Mouse (Mus musculus): ENCODE measurements around the gene Atg2b.
A peak's percentile ranks its signal among the peaks of the same experiment; 100 is the strongest.

Atg2b gene

GRCm38 (mm10) chr12:105683933-105684901, 794 bp downstream of the Atg2b start, which contains the start of gene Gskip:
TSS of gene Gskip (plus strand) at chr12:105684829.
- no peak for DNase-seq (ENCODE audit: low read depth, low spot score)

- no peak for DNase-seq (ENCODE audit: low read depth, low spot score)
Measured at GRCm38 (mm10) chr12:105678762-105679161, 6.2 kb downstream of the Atg2b start.

- DNase-seq (ENCODE audit: low read depth, low spot score) = no peak
Measured at GRCm38 (mm10) chr12:105678211-105678610, 6.8 kb downstream of the Atg2b start.

GRCm38 (mm10) chr12:105676274-105676673, 8.7 kb downstream of the Atg2b start:
- no peak for DNase-seq (ENCODE audit: low read depth, low spot score)

DNA sequence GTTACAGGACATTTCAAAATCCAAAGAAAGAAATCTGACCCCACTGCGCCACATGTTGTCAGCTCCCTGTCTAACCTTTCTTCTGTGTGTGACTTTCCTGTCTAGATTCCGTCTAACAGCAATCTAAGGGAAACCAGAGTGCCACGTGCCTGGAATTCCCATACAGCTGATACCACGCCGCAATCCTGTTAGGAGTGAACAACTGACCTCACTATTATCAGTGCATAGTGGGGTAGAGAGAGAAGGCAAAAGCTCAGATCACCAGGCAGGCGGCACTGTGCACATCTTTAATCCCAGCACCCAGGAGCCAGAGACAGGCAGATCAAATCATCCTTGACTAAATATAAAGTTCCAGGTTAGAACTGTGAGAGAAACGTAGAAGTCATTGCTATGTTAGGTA, 29.2 kb downstream of the Atg2b start:
- DNase-seq (ENCODE audit: low read depth, low spot score) = no peak

DNA sequence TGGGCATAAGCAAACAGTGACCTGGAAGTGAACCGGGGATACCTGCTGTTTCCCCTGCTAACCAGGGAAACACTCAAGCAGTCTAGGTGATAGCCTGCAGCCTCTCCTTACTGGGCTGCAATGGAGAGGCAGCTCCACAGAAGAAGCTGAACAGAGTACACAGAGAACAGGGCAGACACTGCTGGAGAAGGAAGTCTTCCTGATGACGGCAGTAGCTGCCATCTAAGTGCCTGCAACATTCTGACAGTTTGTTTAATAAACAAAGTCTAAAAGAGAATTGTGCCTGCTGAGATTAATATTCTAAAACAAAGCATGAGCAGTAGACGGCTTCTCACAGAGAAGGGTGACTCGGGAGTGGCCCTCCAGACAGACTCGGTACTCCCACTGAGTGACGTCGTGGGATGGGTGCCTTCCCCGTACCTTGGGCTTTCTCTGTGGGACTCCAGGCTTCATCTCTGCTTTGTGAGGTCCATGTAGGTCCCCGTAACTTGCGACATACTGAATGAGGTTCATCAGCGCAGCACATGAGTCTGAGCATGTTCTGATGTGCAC, 42.2 kb downstream of the Atg2b start:
- no peak for DNase-seq (ENCODE audit: low read depth, low spot score)

GRCm38 (mm10) chr12:105637554-105637953, 47.5 kb downstream of the Atg2b start:
- no peak for DNase-seq (ENCODE audit: low read depth, low spot score)

DNA sequence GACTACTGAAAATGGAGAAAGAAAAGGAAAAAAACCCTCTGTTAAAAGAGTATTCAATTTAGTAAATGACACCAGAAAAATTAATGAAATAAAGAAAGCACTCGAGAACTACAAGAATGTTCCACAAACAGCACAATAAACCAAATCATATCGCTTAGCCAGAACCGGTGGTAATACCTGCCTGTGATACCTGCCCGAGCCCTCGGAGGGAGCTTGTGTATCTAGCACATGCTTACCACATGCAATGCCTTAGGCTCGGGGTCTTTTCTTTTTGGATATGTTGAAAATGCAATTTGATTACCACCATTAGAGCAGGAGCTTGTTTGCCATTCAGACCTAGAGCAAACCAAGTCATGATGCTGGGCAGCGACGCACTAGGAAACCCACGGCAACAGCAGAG, 48.5 kb downstream of the Atg2b start:
- no peak for DNase-seq (ENCODE audit: low read depth, low spot score)

DNA sequence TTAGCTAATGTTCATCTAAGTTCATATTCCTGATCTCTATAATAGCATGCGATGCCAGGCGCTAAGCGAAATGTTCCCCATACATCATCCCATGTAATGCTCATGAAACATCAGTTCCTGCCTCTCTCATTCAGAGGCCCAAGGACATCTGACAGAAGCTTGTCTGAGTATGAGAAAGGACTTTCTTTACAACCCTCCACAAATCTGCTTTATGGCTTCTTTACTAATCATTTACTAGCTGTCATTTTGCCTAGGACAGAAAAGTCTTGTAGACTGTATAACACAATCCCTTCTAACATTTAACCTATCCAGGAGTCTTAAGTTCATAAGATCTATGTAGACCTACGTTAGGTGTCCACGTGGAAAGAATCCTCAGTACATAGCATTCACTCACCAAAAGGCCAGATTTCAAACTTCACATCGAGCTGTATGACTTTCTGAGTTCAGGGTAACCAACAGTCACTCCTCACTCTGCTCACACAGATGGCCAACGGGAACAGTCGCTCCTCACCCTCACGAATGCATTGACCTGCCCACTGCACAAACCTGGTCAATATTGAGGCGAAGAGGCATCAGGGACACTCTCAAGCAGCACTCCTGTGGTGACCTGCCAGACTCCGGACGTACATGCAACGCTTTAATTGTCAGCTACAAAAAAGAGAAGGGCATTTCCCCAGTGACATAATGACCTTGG, 50.5 kb downstream of the Atg2b start:
- DNase-seq (ENCODE audit: low read depth, low spot score) = no peak

GRCm38 (mm10) chr12:105625798-105626197, 59.2 kb downstream of the Atg2b start:
- peak; percentile 43 for DNase-seq (ENCODE audit: low read depth, low spot score)

- DNase-seq (ENCODE audit: low read depth, low spot score) = no peak
Measured at GRCm38 (mm10) chr12:105622981-105623539, 62.0 kb downstream of the Atg2b start.

DNA sequence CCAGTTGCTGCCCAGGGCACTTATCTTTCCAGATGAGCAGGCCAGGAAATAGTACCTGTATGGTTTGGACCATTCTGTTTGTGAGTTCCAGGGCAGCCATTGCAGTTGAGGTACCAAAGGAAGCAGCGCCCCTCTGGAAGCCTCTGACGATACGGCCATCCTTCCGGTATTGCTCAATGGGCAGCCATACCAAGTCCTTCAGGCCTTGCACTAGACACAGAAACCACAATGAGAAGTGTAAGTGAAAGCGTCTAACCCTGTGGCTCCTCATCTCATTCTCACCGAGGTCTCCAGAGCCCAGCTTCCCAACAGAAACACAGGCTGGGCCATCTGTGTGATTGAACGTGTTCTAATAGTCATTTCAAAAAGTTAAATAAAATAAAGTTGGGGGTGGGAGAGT, 63.0 kb downstream of the Atg2b start:
- no peak for DNase-seq (ENCODE audit: low read depth, low spot score)

GRCm38 (mm10) chr12:105613559-105613958, 71.5 kb downstream of the Atg2b start:
- peak; percentile 21 for DNase-seq (ENCODE audit: low read depth, low spot score)

DNA sequence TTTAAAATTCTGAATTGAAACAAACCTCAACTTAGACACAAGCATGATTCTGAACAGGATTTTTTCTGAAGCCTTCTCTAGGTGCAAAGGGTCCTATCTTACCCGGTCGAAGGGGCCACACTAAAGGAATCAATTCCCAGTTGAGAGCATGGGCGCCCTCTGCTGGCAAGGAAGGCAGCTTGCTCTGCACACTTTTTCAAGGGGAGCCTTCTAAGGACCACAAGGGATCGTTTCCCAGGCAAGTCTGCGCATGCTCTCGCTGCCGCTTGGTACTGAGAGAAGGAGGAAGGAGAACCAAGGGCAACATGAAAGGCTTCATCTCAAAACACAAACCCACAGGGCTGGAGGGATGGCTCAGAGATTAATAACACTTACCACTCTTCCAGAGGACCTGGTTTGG, 73.3 kb downstream of the Atg2b start:
- DNase-seq (ENCODE audit: low read depth, low spot score) = peak; percentile 54

GRCm38 (mm10) chr12:105611045-105611444, 74.0 kb downstream of the Atg2b start:
- no peak for DNase-seq (ENCODE audit: low read depth, low spot score)

DNA sequence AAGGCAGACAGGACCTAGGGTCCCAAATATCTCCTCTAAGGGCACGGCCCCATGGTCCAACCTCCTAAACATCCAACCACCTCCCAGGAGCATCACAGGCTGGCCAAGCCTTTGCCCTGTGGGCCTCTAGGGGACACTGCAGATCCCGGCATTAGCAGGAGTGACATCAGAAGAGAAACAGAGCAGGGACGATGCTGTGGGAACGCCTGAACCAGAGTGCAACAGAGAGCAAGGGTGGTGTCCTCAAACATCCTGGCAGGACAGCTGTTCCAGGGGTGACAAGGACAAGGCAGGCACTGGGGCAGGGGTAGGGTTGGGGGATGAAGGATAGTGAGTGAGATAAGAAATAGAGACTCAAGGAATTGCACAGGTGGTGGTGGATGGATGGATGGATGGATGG, 78.1 kb downstream of the Atg2b start:
- no peak for DNase-seq (ENCODE audit: low read depth, low spot score)

- DNase-seq (ENCODE audit: low read depth, low spot score) = no peak
Measured at GRCm38 (mm10) chr12:105605212-105605611, 79.8 kb downstream of the Atg2b start.

- DNase-seq (ENCODE audit: low read depth, low spot score) = no peak
Measured at GRCm38 (mm10) chr12:105603904-105604303, 81.1 kb downstream of the Atg2b start.

DNA sequence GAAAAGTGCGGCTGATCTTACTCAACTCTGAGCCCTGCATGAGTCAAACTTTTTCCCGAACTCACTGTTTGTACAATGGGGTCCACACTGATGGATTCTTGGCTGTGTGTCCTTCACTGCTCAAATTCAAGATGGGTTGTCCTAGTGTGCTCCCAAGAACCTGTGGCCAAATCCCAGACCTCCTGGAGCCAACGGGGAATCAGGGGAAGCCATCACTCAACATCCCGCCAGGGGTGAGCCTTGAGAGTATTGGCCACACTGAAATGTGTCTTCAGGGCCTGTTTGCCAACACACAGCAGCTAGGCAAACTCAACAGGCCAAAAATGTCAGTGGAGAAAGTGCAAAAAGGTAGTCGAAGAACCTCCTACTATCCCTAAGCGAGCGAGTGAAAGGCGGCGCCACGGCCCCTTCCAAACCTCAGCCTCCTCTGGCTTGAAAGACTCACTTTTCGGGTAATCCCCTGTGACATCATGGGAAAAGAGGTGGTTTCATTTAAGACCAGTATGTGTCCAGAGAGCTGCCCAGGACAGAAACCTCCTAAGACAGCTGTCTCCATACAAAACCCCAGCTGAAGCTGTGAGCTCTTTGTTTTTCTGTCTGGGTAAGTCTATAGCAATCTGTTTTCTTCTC, 82.3 kb downstream of the Atg2b start, which contains the start of gene Bdkrb1:
Bdkrb1 (plus strand) TSS at position 505 of the 630 bp plus-strand sequence.
- DNase-seq (ENCODE audit: low read depth, low spot score) = no peak

DNA sequence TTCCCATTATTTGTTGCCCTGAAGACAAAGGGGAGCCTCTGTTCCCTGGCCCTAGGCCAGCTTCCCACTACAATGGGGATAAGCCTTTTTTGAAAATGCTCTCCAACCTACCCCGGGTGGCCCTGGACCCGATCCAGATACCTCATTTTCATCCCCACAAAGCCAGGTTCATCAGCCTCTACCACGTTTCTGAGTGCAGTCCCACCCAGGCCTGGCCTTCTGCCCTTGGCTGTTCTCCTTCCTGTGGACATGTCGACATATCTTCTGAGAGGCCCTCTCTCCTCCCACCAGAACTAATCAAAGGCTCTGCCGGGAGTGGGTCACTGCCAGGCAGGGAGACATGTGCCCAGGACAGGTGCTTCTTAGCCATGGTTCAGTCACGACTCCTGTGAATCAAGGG, 83.4 kb downstream of the Atg2b start:
- no peak for DNase-seq (ENCODE audit: low read depth, low spot score)

- DNase-seq (ENCODE audit: low read depth, low spot score) = no peak
Measured at GRCm38 (mm10) chr12:105599098-105599497, 85.9 kb downstream of the Atg2b start.

All from telencephalon, adult 2 months (tissue).